Mouse (Mus musculus): ENCODE measurements around the gene Rmnd1. TPM values are rescaled to one million over a fixed set of nuclear protein-coding genes. Genes with fewer than 3 reads are reported as not detected.

Rmnd1 gene
- total and polyA plus RNA-seq, 3 experiments, result 51.1 to 67.4 (median 62.0) TPM

GRCm38 (mm10) chr10:4375267-4375666 is 56.9 kb downstream of the Rmnd1 start:
- DNase-seq, result no peak
- no peaks in the 10 kb centered on the region; the same call in none of the 2 replicates for H3K79me2 ChIP-seq (replicated peaks; ENCODE audit: control insufficient read depth, insufficient read depth, low read length)
- no peaks in the 10 kb centered on the region for H3K36me3 ChIP-seq (ENCODE audit: control insufficient read depth, insufficient read depth, low read length)
- peaks cover 6% of the 10 kb centered on the region for H3K4me1 ChIP-seq (ENCODE audit: control insufficient read depth, insufficient read depth, low read length)
- no peak overlapping the region for H3K9ac ChIP-seq (ENCODE audit: low read depth, low read length)
- 76% methylated on average over 7 of the region's 7 CpGs for WGBS
- H3K4me3 ChIP-seq, result no peak overlapping the region
- TF ChIP-seq POLR2A (IDR thresholded peaks at IDR 0.05; ENCODE audit: insufficient read depth, low read depth, low read length) (no peak), EP300 (IDR thresholded peaks at IDR 0.05; ENCODE audit: insufficient read depth, low read depth, low read length) (no peak), CTCF (IDR thresholded peaks at IDR 0.05) (no peak)
- intact Hi-C loops (cut with DNase I), result loop anchor here (10.0 kb wide), 1 partner anchor 840 kb away; no protein-coding TSS in a partner anchor
- no peaks in the 10 kb centered on the region for H3K27me3 ChIP-seq (ENCODE audit: control insufficient read depth, insufficient read depth, low read length)
- no peak overlapping the region for H3K27ac ChIP-seq

GRCm38 (mm10) chr10:4374734-4375133 is 57.5 kb downstream of the Rmnd1 start:
- peaks cover 6% of the 10 kb centered on the region for H3K4me1 ChIP-seq (ENCODE audit: control insufficient read depth, insufficient read depth, low read length)
- no peaks in the 10 kb centered on the region; the same call in none of the 2 replicates for H3K79me2 ChIP-seq (replicated peaks; ENCODE audit: control insufficient read depth, insufficient read depth, low read length)
- 90% methylated on average over 4 of the region's 4 CpGs for WGBS
- intact Hi-C loops (cut with DNase I), result loop anchor here (10.0 kb wide), 1 partner anchor 840 kb away; no protein-coding TSS in a partner anchor
- TF ChIP-seq EP300 (IDR thresholded peaks at IDR 0.05; ENCODE audit: insufficient read depth, low read depth, low read length) (no peak), POLR2A (IDR thresholded peaks at IDR 0.05; ENCODE audit: insufficient read depth, low read depth, low read length) (no peak)
- no peak for DNase-seq
- no peak overlapping the region for H3K4me3 ChIP-seq
- no peak overlapping the region for H3K9ac ChIP-seq (ENCODE audit: low read depth, low read length)
- H3K27ac ChIP-seq, result no peak overlapping the region
- no peaks in the 10 kb centered on the region for H3K36me3 ChIP-seq (ENCODE audit: control insufficient read depth, insufficient read depth, low read length)
- no peaks in the 10 kb centered on the region for H3K27me3 ChIP-seq (ENCODE audit: control insufficient read depth, insufficient read depth, low read length)

GRCm38 (mm10) chr10:4374239-4374638 is 57.9 kb downstream of the Rmnd1 start:
- WGBS, result 93% methylated on average over 7 of the region's 7 CpGs
- intact Hi-C loops (cut with DNase I), result loop anchor here (10.0 kb wide), 1 partner anchor 839 kb away; no protein-coding TSS in a partner anchor
- no peak for DNase-seq
- H3K27ac ChIP-seq, result no peak overlapping the region
- H3K4me1 ChIP-seq (ENCODE audit: control insufficient read depth, insufficient read depth, low read length), result peaks cover 6% of the 10 kb centered on the region
- no peaks in the 10 kb centered on the region; the same call in none of the 2 replicates for H3K79me2 ChIP-seq (replicated peaks; ENCODE audit: control insufficient read depth, insufficient read depth, low read length)
- H3K36me3 ChIP-seq (ENCODE audit: control insufficient read depth, insufficient read depth, low read length), result no peaks in the 10 kb centered on the region
- H3K9ac ChIP-seq (ENCODE audit: low read depth, low read length), result no peak overlapping the region
- no peak overlapping the region for H3K4me3 ChIP-seq
- no peaks in the 10 kb centered on the region for H3K27me3 ChIP-seq (ENCODE audit: control insufficient read depth, insufficient read depth, low read length)
- TF ChIP-seq EP300 (IDR thresholded peaks at IDR 0.05; ENCODE audit: insufficient read depth, low read depth, low read length) (no peak), POLR2A (IDR thresholded peaks at IDR 0.05; ENCODE audit: insufficient read depth, low read depth, low read length) (no peak), CTCF (IDR thresholded peaks at IDR 0.05) (no peak)

- no peak for TF ChIP-seq POLR2A (IDR thresholded peaks at IDR 0.05; ENCODE audit: insufficient read depth, low read depth, low read length)
- no peak for TF ChIP-seq EP300 (IDR thresholded peaks at IDR 0.05; ENCODE audit: insufficient read depth, low read depth, low read length)
- no peak for TF ChIP-seq CTCF (IDR thresholded peaks at IDR 0.05)
- DNase-seq, result no peak
- Histone ChIP-seq H3K27ac (no peak overlapping the region), H3K79me2 (replicated peaks; ENCODE audit: control insufficient read depth, insufficient read depth, low read length) (no peaks in the 10 kb centered on the region; the same call in 1 of the 2 replicates), H3K36me3 (ENCODE audit: control insufficient read depth, insufficient read depth, low read length) (no peaks in the 10 kb centered on the region), H3K27me3 (ENCODE audit: control insufficient read depth, insufficient read depth, low read length) (no peaks in the 10 kb centered on the region), H3K4me3 (no peak overlapping the region), H3K4me1 (ENCODE audit: control insufficient read depth, insufficient read depth, low read length) (peaks cover 6% of the 10 kb centered on the region), H3K9ac (ENCODE audit: low read depth, low read length) (no peak overlapping the region)
- intact Hi-C loops (cut with DNase I), result loop anchor here (10.0 kb wide), 1 partner anchor 839 kb away; no protein-coding TSS in a partner anchor
- 87% methylated on average over 4 of the region's 4 CpGs for WGBS
Observed at GRCm38 (mm10) chr10:4373558-4373957, 58.6 kb downstream of the Rmnd1 start.

- Histone ChIP-seq H3K27me3 (ENCODE audit: control insufficient read depth, insufficient read depth, low read length) (no peaks in the 10 kb centered on the region), H3K36me3 (ENCODE audit: control insufficient read depth, insufficient read depth, low read length) (no peaks in the 10 kb centered on the region), H3K9ac (ENCODE audit: low read depth, low read length) (no peak overlapping the region), H3K27ac (no peak overlapping the region), H3K4me1 (ENCODE audit: control insufficient read depth, insufficient read depth, low read length) (peaks cover 6% of the 10 kb centered on the region), H3K4me3 (no peak overlapping the region), H3K79me2 (replicated peaks; ENCODE audit: control insufficient read depth, insufficient read depth, low read length) (no peaks in the 10 kb centered on the region; the same call in 1 of the 2 replicates)
- 46% methylated on average over 5 of the region's 5 CpGs for WGBS
- intact Hi-C loops (cut with DNase I), result loop anchor here (10.0 kb wide), 1 partner anchor 837 kb away; no protein-coding TSS in a partner anchor
- DNase-seq, result no peak
- TF ChIP-seq CTCF (IDR thresholded peaks at IDR 0.05), result peak; percentile 83
- no peak for TF ChIP-seq POLR2A (IDR thresholded peaks at IDR 0.05; ENCODE audit: insufficient read depth, low read depth, low read length)
- TF ChIP-seq EP300 (IDR thresholded peaks at IDR 0.05; ENCODE audit: insufficient read depth, low read depth, low read length), result no peak
Observed at GRCm38 (mm10) chr10:4372011-4372410, 60.2 kb downstream of the Rmnd1 start.

- DNase-seq, result no peak
- Histone ChIP-seq H3K79me2 (replicated peaks; ENCODE audit: control insufficient read depth, insufficient read depth, low read length) (no peaks in the 10 kb centered on the region), H3K27ac (no peak overlapping the region), H3K4me1 (ENCODE audit: control insufficient read depth, insufficient read depth, low read length) (no peaks in the 10 kb centered on the region), H3K9ac (ENCODE audit: low read depth, low read length) (no peak overlapping the region), H3K4me3 (no peak overlapping the region), H3K27me3 (ENCODE audit: control insufficient read depth, insufficient read depth, low read length) (no peaks in the 10 kb centered on the region), H3K36me3 (ENCODE audit: control insufficient read depth, insufficient read depth, low read length) (no peaks in the 10 kb centered on the region)
- 89% methylated on average over 11 of the region's 11 CpGs for WGBS
- intact Hi-C loops (cut with DNase I), result loop anchor here (10.0 kb wide), 1 partner anchor 835 kb away; no protein-coding TSS in a partner anchor
- no peak for TF ChIP-seq CTCF (IDR thresholded peaks at IDR 0.05)
- TF ChIP-seq EP300 (IDR thresholded peaks at IDR 0.05; ENCODE audit: insufficient read depth, low read depth, low read length), result no peak
- no peak for TF ChIP-seq POLR2A (IDR thresholded peaks at IDR 0.05; ENCODE audit: insufficient read depth, low read depth, low read length)
Observed at GRCm38 (mm10) chr10:4370105-4370504, 62.1 kb downstream of the Rmnd1 start.
